Mouse (Mus musculus) lung, postnatal 4 days (tissue): ENCODE measurements around the gene Selenbp1.

Source experiments
- DNase-seq, 2 experiments: peaks; one replicate each; pipeline ENCODE4 v3.0.0; 2021

Gene Selenbp1

DNA sequence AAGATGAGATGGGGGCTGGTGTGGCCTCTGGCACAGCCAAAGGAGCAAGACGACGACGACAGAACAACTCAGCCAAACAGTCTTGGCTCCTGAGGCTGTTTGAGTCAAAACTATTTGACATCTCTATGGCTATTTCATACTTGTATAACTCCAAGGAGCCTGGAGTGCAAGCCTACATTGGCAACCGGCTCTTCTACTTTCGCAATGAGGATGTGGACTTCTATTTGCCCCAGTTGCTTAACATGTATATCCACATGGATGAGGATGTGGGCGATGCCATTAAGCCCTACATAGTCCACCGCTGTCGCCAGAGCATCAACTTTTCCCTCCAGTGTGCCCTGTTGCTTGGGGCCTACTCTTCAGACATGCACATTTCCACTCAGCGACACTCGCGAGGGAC, 51.5 kb downstream of the Selenbp1 start:
- DNase-seq = peak; percentile 28 to 38

DNA sequence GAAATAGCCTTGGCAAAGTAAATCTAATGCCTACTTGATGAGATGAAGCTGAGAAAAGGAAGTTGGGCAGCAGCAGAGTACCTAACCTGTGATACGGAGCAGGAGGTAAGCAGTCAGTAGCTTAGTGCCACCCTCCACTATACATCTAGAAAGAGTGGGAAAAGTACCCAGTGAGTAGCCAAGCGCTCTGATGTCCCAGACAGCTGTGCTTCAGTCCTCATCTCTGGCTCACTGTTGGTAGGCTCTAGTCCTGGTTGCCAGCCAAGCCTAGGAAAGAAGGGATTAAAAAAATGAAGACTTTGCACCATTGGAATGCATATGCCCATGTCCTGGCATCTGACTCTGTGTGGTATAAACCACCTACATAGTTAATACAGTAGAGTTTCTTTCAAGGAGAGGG, 52.7 kb downstream of the Selenbp1 start:
- DNase-seq = no peak

DNA sequence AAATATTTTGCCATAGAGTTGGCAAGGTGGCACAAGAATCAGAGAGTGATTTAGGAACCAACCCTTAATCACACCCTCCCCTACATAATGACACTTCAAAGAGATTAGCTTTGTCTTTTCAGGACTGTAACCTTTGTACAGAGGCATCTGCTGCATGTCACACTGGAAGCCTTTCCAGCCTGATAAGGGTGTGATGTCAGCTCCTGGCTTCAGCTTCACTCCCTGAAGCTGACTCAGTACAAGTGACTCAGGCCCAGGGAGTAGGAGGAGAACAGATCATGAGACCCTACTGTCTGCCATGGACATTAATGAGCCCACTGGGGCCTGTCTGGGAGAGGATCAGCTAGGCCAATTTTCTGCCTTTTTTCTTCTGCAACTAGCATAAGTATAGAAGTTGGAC, 54.7 kb downstream of the Selenbp1 start:
- peak in 1 of 2 experiments; percentile 36 for DNase-seq

DNA sequence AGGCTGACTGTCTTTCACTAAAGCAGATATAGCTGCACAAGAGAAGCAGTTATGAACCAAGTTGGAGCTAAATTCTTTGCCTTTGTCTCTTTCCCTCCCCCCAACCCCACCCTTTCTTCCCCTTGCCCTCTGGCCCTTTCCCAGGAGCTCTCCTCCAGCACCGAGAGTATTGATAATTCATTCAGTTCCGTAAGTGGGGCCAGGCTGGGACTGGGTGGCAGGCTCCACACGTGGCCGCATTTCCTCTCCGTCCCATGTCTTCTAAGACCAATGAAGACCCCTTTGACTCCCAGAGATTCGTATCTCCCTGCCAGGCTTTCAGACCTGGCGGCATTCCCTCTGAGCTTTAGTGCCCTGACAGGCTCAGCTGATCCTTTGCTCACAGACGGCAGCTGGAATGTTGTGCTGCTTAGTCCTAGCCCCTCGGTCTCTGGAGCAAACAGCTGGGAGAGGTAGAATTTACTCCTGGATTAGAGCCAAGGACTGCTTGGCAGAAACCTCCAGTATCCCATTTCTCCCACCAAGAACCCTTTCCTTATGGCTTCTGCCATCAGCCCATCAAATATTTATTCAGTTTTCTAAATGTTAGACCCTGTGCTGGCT, 56.4 kb downstream of the Selenbp1 start:
- peak in 1 of 2 experiments; percentile 54 for DNase-seq
